Mouse (Mus musculus) A20 (cell line): ENCODE measurements around the gene Apom.

Experiments
- DNase-seq: peaks from one replicate; pipeline ENCODE4 v3.0.0-alpha.2; 2011; ENCODE audit warnings: low read depth, low spot score

Gene Apom

GRCm38 (mm10) chr17:35158850-35159593, 27.2 kb upstream of the Apom start:
- DNase-seq, result no peak

- DNase-seq, result no peak
These were observed 25.9 kb upstream of the Apom start for GRCm38 (mm10) chr17:35157661-35158175.

- DNase-seq, result no peak
These were observed 25.4 kb upstream of the Apom start for GRCm38 (mm10) chr17:35157254-35157653.

GRCm38 (mm10) chr17:35156461-35157200, 24.8 kb upstream of the Apom start:
- no peak for DNase-seq

- DNase-seq, result no peak
These were observed 23.6 kb upstream of the Apom start for GRCm38 (mm10) chr17:35155451-35155850.

GRCm38 (mm10) chr17:35154616-35155015, 22.8 kb upstream of the Apom start:
- DNase-seq, result no peak

- DNase-seq, result no peak
These were observed 22.1 kb upstream of the Apom start for GRCm38 (mm10) chr17:35153931-35154330.

- DNase-seq, result no peak
These were observed 21.2 kb upstream of the Apom start for GRCm38 (mm10) chr17:35153077-35153476.

- DNase-seq, result no peak
These were observed 20.3 kb upstream of the Apom start for GRCm38 (mm10) chr17:35152121-35152520.

GRCm38 (mm10) chr17:35147922-35148639, 16.2 kb upstream of the Apom start:
- DNase-seq, result no peak

GRCm38 (mm10) chr17:35147348-35147747, 15.5 kb upstream of the Apom start:
- no peak for DNase-seq

- no peak for DNase-seq
These were observed 14.3 kb upstream of the Apom start for GRCm38 (mm10) chr17:35146139-35146538.

- DNase-seq, result no peak
These were observed 10.1 kb upstream of the Apom start for GRCm38 (mm10) chr17:35141971-35142370.

GRCm38 (mm10) chr17:35140490-35140996, 8.7 kb upstream of the Apom start:
- no peak for DNase-seq

- no peak for DNase-seq
These were observed 7.4 kb upstream of the Apom start for GRCm38 (mm10) chr17:35139269-35139668.

- DNase-seq, result no peak
These were observed 3.9 kb upstream of the Apom start for GRCm38 (mm10) chr17:35135591-35136320.

GRCm38 (mm10) chr17:35134801-35135590, 3.1 kb upstream of the Apom start, which contains the start of gene Bag6:
Gene Bag6, plus strand, starts transcription at chr17:35135178.
- peak; percentile 98 for DNase-seq

- DNase-seq, result no peak
These were observed 1.7 kb upstream of the Apom start for GRCm38 (mm10) chr17:35133517-35133916.

GRCm38 (mm10) chr17:35132174-35132560, 317 bp upstream of the Apom start:
- no peak for DNase-seq

GRCm38 (mm10) chr17:35131038-35131437, 812 bp downstream of the Apom start:
- no peak for DNase-seq
